Comparison of ENCODE assay signal across 21 mouse cellular contexts in genomic region chr13:105412327-105412722, GRCm38 (mm10). TPM values are rescaled to one million over a fixed set of nuclear protein-coding genes. Genes with fewer than 3 reads are reported as not detected.
"Had no signal": no experiment of that assay in that cellular context is flagged by ENCODE, and none has a peak within 500 bp of the region (broad histone marks: within the 10 kb centered on the region; RNA-seq: fewer than 3 reads in every experiment).

No protein-coding gene starts in this region.

- H3K4me3 ChIP-seq: lung, embryonic 15.5 days; megakaryocyte, embryonic 14.5 days; midbrain, embryonic 13.5 days; midbrain, embryonic 15.5 days; neural tube, embryonic 12.5 days; stomach, embryonic 15.5 days had no signal

- ATAC-seq: lung, postnatal 0 days; midbrain, embryonic 13.5 days had no signal

- H3K4me2 ChIP-seq: lung, embryonic 15.5 days; midbrain, embryonic 11.5 days; midbrain, embryonic 13.5 days; midbrain, embryonic 15.5 days; neural tube, embryonic 12.5 days; stomach, embryonic 15.5 days had no signal

- H3K27ac ChIP-seq: lung, embryonic 15.5 days; macrophage; midbrain, embryonic 13.5 days; midbrain, embryonic 15.5 days; neural tube, embryonic 12.5 days; stomach, embryonic 15.5 days; stomach, postnatal 0 days had no signal

- H3K4me1 ChIP-seq: lung, embryonic 15.5 days; midbrain, embryonic 13.5 days; midbrain, embryonic 15.5 days; neural tube, embryonic 12.5 days; stomach, embryonic 15.5 days had no signal

- H3K9ac ChIP-seq: lung, embryonic 15.5 days; midbrain, embryonic 13.5 days; midbrain, embryonic 15.5 days; neural tube, embryonic 12.5 days; stomach, embryonic 15.5 days had no signal

- H3K27me3 ChIP-seq: lung, embryonic 15.5 days; midbrain, embryonic 13.5 days; midbrain, embryonic 15.5 days; neural tube, embryonic 12.5 days; stomach, embryonic 15.5 days had no signal

- H3K36me3 ChIP-seq: lung, embryonic 15.5 days; midbrain, embryonic 13.5 days; midbrain, embryonic 15.5 days; neural tube, embryonic 12.5 days; stomach, embryonic 15.5 days had no signal

- DNase-seq: lung, adult 2 months; lung, postnatal 14 days; lung, postnatal 36 days; thymus, adult 2 months; thymus, postnatal 25 days; thymus, postnatal 4 days had no signal

- H3K9me3 ChIP-seq: lung, embryonic 15.5 days; megakaryocyte, embryonic 14.5 days; midbrain, embryonic 13.5 days; midbrain, embryonic 15.5 days; neural tube, embryonic 12.5 days; stomach, embryonic 15.5 days had no signal

RNA-seq across cellular contexts. Expression of gene Htr1a, which starts 31.1 kb away (rescaled TPM):
- total RNA-seq: megakaryocyte progenitor cell, adult 5-6 weeks; monocyte, adult 5-6 weeks; neutrophil, adult 5-6 weeks had no signal
- polyA plus RNA-seq: lung, adult 2 months; lung, embryonic 15.5 days; lung, postnatal 0 days; macrophage; spleen, adult 2 months; stomach, postnatal 0 days; urinary bladder, adult 2 months had no signal
